Mouse (Mus musculus) frontal cortex, adult 2 months (tissue): Measurements from ENCODE around the gene Plekho2. TPM values are rescaled to one million over a fixed set of nuclear protein-coding genes. Genes with fewer than 3 reads are reported as not detected.
A peak's percentile ranks its signal among the peaks of the same experiment; 100 is the strongest.

Experiments
- DNase-seq, 2 experiments: peaks; one replicate each; pipeline ENCODE4 v3.0.0; 2022; ENCODE audit warnings: low spot score in 1 of 2; ENCODE audit errors: extremely low spot score in 1 of 2
- polyA plus RNA-seq: library from polyadenylated mRNA; depleted of rRNA; stranded (reverse); fragments of >200 nt; gene quantifications from 2 replicates; pipeline ENCODE4 v1.2.3, GENCODE M21; 2012

Plekho2 gene
- polyA plus RNA-seq, 1 experiment: 17.0 TPM

DNA sequence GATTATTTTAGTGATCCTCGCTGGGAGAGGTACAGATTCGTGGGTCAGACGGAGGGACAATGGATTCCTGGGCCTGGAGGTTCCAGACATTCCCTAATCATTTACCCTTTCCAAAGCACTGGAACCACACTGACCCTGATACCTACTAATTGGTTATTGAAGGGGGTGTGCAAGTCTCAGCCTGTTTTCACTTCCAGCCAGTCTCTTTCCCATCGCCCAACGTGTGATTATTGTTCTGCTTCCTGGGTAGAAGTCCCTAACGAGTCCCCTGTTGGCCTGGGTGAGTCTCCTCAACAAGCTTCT is 7.4 kb upstream of the Plekho2 start:
- no peak for DNase-seq

GRCm38 (mm10) chr9:65586406-65587269 is 6.8 kb upstream of the Plekho2 start, which contains the start of gene Pif1:
Gene Pif1 (plus strand): TSS chr9:65587160.
- peak; percentile 31 to 77 for DNase-seq

- no peak for DNase-seq
Measured at GRCm38 (mm10) chr9:65583045-65583444, 3.2 kb upstream of the Plekho2 start.

- peak; percentile 51 to 80 for DNase-seq
Measured at GRCm38 (mm10) chr9:65580401-65581256, 789 bp upstream of the Plekho2 start.

- no peak for DNase-seq
Measured at GRCm38 (mm10) chr9:65578801-65579249, 1.0 kb downstream of the Plekho2 start.

GRCm38 (mm10) chr9:65577511-65578196 is 2.2 kb downstream of the Plekho2 start:
- DNase-seq: no peak

GRCm38 (mm10) chr9:65576861-65577510 is 2.9 kb downstream of the Plekho2 start:
- DNase-seq: peak; percentile 45 to 47

GRCm38 (mm10) chr9:65575393-65576196 is 4.2 kb downstream of the Plekho2 start:
- no peak for DNase-seq

- DNase-seq: no peak
Measured at GRCm38 (mm10) chr9:65574513-65575392, 5.1 kb downstream of the Plekho2 start.

GRCm38 (mm10) chr9:65572837-65573236 is 7.0 kb downstream of the Plekho2 start:
- no peak for DNase-seq

- DNase-seq: no peak
Measured at GRCm38 (mm10) chr9:65569491-65569971, 10.3 kb downstream of the Plekho2 start.

- DNase-seq: no peak
Measured at GRCm38 (mm10) chr9:65568787-65569186, 11.1 kb downstream of the Plekho2 start.

DNA sequence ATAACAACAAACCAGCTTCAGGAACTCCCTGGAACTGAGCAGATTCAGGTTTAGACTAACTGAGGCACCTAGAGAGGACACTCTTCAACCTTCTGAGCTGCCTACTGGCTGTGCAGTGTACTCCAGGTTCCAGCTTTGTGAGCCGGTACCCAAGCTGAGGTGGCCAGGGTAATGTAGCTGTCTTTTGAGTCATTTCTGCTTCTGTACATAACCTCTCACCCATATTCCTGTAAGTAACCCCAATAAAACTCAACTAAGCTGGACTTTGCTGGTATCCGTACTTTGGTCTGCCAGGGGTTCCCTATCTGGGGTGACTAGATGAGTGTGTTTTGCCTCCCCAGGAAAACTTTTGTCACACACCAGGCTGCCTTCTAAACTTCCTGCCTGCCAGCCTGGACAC is 15.1 kb downstream of the Plekho2 start:
- DNase-seq: no peak

DNA sequence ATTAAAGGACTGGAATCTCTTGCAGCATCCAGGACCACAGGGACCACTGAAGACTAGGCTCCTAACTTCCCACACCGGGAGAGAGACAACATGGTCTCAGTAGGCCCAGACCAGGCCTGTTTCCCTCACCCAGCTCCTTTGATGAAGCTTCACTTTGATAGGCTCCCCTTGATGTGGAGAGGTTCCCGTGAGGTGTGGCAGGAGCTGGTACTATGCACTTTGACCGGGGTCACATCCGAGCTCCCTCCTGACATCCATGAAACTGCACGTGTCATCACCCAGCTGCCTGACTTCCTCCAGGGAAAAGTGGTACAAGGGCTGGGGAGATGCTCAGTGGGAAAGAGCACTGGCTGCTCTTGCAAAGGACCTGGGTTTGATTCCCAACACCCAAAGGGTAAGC is 16.8 kb downstream of the Plekho2 start:
- no peak for DNase-seq

DNA sequence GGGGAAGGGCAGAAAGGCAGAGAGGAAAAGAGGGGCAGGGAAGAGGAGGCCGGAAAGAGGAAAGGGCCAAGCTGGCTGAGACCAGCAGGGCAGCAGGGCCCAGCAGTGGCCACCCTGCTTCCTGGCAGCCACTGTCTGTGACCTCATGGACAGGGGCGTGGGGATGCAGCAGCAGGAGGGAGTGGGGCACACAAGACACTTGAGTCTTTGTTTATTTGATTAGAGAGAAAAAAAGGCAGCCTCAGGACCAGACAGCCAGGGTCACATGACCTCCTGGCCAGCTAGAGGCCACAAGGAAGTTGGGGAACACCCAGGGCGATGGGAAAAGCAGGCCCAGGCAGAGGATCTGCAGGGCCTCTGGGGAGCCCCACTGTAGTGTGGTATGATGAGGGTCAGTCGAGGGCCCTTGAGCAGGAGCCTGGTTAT is 17.7 kb downstream of the Plekho2 start:
- DNase-seq: peak; percentile 58 to 60

DNA sequence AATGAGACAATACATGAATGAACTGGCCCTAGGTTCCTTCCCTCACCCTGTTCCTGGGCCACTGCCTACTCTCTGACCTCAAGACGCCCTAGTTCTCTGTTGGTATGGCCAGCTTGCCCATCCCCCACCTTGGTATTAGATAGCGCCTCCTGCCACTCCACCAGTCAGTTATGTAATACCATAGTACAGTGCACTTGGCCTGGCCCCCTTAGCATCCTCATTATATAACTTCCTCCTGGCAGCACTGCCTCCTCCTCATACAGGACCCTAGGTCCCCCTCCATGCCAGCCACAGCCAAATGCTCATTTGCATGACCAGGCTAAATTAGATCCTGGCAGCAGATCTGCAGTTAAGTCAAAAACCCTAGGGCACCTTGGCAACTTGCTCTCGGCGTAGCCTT is 18.8 kb downstream of the Plekho2 start:
- DNase-seq: peak in 1 of 2 experiments; percentile 34

GRCm38 (mm10) chr9:65558806-65559205 is 21.0 kb downstream of the Plekho2 start:
- DNase-seq: no peak

- DNase-seq: no peak
Measured at GRCm38 (mm10) chr9:65556979-65557378, 22.9 kb downstream of the Plekho2 start.
